Mouse (Mus musculus) olfactory bulb, adult 2 months (tissue): Measurements from ENCODE around the gene Mlph. TPM values are rescaled to one million over a fixed set of nuclear protein-coding genes. Genes with fewer than 3 reads are reported as not detected.

Source experiments
- H3K27ac ChIP-seq: fragments of 200-500 bp; 2 replicates; pipeline ENCODE4 v1.5.1; 2012; ENCODE audit warnings: low read depth, low read length; ENCODE audit not compliant: insufficient read depth
- H3K4me1 ChIP-seq: fragments of 200-500 bp; 2 replicates; pipeline ENCODE4 v1.6.1; 2012; ENCODE audit warnings: low read length; ENCODE audit not compliant: control insufficient read depth, insufficient read depth
- H3K4me3 ChIP-seq: fragments of 200-500 bp; 2 replicates; pipeline ENCODE4 v1.5.1; 2012; ENCODE audit warnings: mild to moderate bottlenecking, low read depth, low read length, moderate library complexity; ENCODE audit not compliant: insufficient read depth
- CTCF ChIP-seq: fragments of 200-500 bp; IDR thresholded peaks from 2 replicates; pipeline ENCODE4 v1.5.1; 2012; ENCODE audit warnings: low read depth, mild to moderate bottlenecking, low read length, moderate library complexity; ENCODE audit not compliant: insufficient read depth
- POLR2A ChIP-seq: fragments of 200-500 bp; IDR thresholded peaks from 2 replicates; pipeline ENCODE4 v1.6.1; 2012; ENCODE audit warnings: mild to moderate bottlenecking, low read depth, low read length, moderate library complexity; ENCODE audit not compliant: insufficient read depth
- WGBS: fragments of 180-500 bp; shearing (Covaris S2); methylation state at CpG from one replicate; pipeline ENCODE4 v1.1.7; 2018; 5-methylcytosine and 5-hydroxymethylcytosine counted together
- polyA plus RNA-seq: library from polyadenylated mRNA; stranded (reverse); fragments of >200 nt; gene quantifications from 2 replicates; pipeline ENCODE4 v1.2.4, GENCODE M21; 2012; ENCODE audit warnings: low replicate concordance; ENCODE audit not compliant: missing spikeins, insufficient read depth, insufficient read length

Mlph gene
- polyA plus RNA-seq, 1 experiment: not detected

GRCm38 (mm10) chr1:90973574-90973911 is 58.7 kb downstream of the Mlph start:
- 88% methylated on average over 2 of the region's 2 CpGs for WGBS
- H3K4me3 ChIP-seq: no peak overlapping the region
- H3K27ac ChIP-seq: no peak overlapping the region
- H3K4me1 ChIP-seq: peaks cover 14% of the 10 kb centered on the region
- TF ChIP-seq CTCF: no peak

- Histone ChIP-seq H3K27ac (peak overlapping the region; percentile 46; the same call in 1 of the 2 replicates), H3K4me3 (no peak overlapping the region), H3K4me1 (peaks cover 14% of the 10 kb centered on the region)
- TF ChIP-seq POLR2A (no peak), CTCF (no peak)
- 11% methylated on average over 12 of the region's 12 CpGs for WGBS
These were observed 60.2 kb downstream of the Mlph start for GRCm38 (mm10) chr1:90974906-90975649.

- peaks cover 14% of the 10 kb centered on the region for H3K4me1 ChIP-seq
- TF ChIP-seq POLR2A (no peak), CTCF (no peak)
- no peak overlapping the region for H3K4me3 ChIP-seq
- no peak overlapping the region for H3K27ac ChIP-seq
- WGBS: 83% methylated on average over 4 of the region's 4 CpGs
These were observed 61.1 kb downstream of the Mlph start for GRCm38 (mm10) chr1:90975960-90976359.

GRCm38 (mm10) chr1:90980638-90981330 is 65.9 kb downstream of the Mlph start:
- TF ChIP-seq CTCF: no peak
- TF ChIP-seq POLR2A: no peak

GRCm38 (mm10) chr1:90981346-90981745 is 66.5 kb downstream of the Mlph start:
- H3K4me1 ChIP-seq: no peaks in the 10 kb centered on the region
- no peak overlapping the region for H3K27ac ChIP-seq
- no peak overlapping the region for H3K4me3 ChIP-seq
- 44% methylated on average over 3 of the region's 3 CpGs for WGBS
- no peak for TF ChIP-seq CTCF
- no peak for TF ChIP-seq POLR2A

More at GRCm38 (mm10) chr1:90980638-90981330, 65.9 kb downstream of the Mlph start:
- Histone ChIP-seq H3K4me1 (no peaks in the 10 kb centered on the region), H3K4me3 (no peak overlapping the region), H3K27ac (no peak overlapping the region)
- 51% methylated on average over 10 of the region's 10 CpGs for WGBS

- Histone ChIP-seq H3K4me3 (no peak overlapping the region), H3K27ac (no peak overlapping the region), H3K4me1 (peaks cover 9% of the 10 kb centered on the region; the same call in 1 of the 2 replicates)
- TF ChIP-seq CTCF (no peak), POLR2A (no peak)
- WGBS: 89% methylated on average over 1 of the region's 1 CpGs
These were observed 81.0 kb downstream of the Mlph start for GRCm38 (mm10) chr1:90995916-90996315.

GRCm38 (mm10) chr1:90997136-90997535 is 82.3 kb downstream of the Mlph start:
- TF ChIP-seq CTCF: no peak
- 88% methylated on average over 4 of the region's 4 CpGs for WGBS
- no peak overlapping the region for H3K4me3 ChIP-seq
- H3K27ac ChIP-seq: no peak overlapping the region
- peaks cover 11% of the 10 kb centered on the region; the same call in 1 of the 2 replicates for H3K4me1 ChIP-seq

GRCm38 (mm10) chr1:90997641-90998040 is 82.8 kb downstream of the Mlph start:
- Histone ChIP-seq H3K27ac (no peak overlapping the region), H3K4me3 (no peak overlapping the region), H3K4me1 (peaks cover 14% of the 10 kb centered on the region; the same call in 1 of the 2 replicates)
- WGBS: 91% methylated on average over 5 of the region's 5 CpGs
- TF ChIP-seq CTCF (no peak), POLR2A (no peak)

GRCm38 (mm10) chr1:90998268-90998890 is 83.5 kb downstream of the Mlph start, which contains the start of gene Lrrfip1:
Lrrfip1 (plus strand) TSS chr1:90998737.
- TF ChIP-seq CTCF: no peak
- peak; percentile 55 for TF ChIP-seq POLR2A
- H3K27ac ChIP-seq: no peak within 1 kb of the TSS
- WGBS: 2% methylated on average over 59 of the region's 59 CpGs
- H3K4me3 ChIP-seq: peak within 1 kb of the TSS; percentile 76
- peaks cover 14% of the 10 kb centered on the region; the same call in 1 of the 2 replicates for H3K4me1 ChIP-seq
